In the genomic region with DNA sequence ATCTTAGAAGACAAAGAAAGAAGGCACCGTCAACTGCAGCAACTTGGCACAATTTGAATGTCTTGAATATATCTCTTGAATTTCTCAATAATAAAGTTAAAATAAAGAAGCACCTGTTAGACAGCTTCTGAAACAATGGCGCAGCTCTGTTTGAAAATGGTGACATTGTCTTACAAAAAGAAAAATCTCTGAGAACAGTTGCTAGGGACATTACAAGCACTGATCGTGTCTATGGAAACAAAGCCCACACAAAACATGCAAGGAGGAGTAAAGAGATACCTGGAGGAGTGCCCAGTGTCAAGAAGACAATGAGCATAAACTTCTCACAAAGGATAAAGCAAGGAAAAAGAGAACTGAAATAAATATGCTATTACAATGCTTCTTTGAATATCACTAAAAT, we compare ENCODE assay signal across 24 mouse cellular contexts.
"Had no signal": no experiment of that assay in that cellular context is flagged by ENCODE, and none has a peak within 500 bp of the region (broad histone marks: within the 10 kb centered on the region; RNA-seq: fewer than 3 reads in every experiment).

No protein-coding gene starts in this region.

- H3K4me1 ChIP-seq: intestine, embryonic 15.5 days; kidney, embryonic 15.5 days; limb, embryonic 10.5 days; limb, embryonic 13.5 days; liver, embryonic 12.5 days; liver, embryonic 15.5 days; lung, embryonic 15.5 days; megakaryocyte, embryonic 14.5 days; midbrain, embryonic 10.5 days; neural tube, embryonic 12.5 days; neural tube, embryonic 15.5 days had no signal

- ATAC-seq: intestine, embryonic 15.5 days; liver, embryonic 12.5 days had no signal

- H3K9me3 ChIP-seq: intestine, embryonic 15.5 days; kidney, embryonic 15.5 days; limb, embryonic 10.5 days; limb, embryonic 13.5 days; liver, embryonic 12.5 days; liver, embryonic 15.5 days; lung, embryonic 15.5 days; midbrain, embryonic 10.5 days; neural tube, embryonic 12.5 days; neural tube, embryonic 15.5 days had no signal

- H3K36me3 ChIP-seq: intestine, embryonic 15.5 days; kidney, embryonic 15.5 days; limb, embryonic 10.5 days; limb, embryonic 13.5 days; liver, embryonic 12.5 days; liver, embryonic 15.5 days; lung, embryonic 15.5 days; midbrain, embryonic 10.5 days; neural tube, embryonic 12.5 days; neural tube, embryonic 15.5 days had no signal

- H3K4me2 ChIP-seq: intestine, embryonic 15.5 days; kidney, embryonic 15.5 days; limb, embryonic 13.5 days; liver, embryonic 12.5 days; liver, embryonic 15.5 days; lung, embryonic 15.5 days; neural tube, embryonic 12.5 days; neural tube, embryonic 15.5 days had no signal

- DNase-seq: kidney, adult 11 months; kidney, adult 8-10 months; kidney, postnatal 25 days; liver; lung, adult 18-20 months; lung, postnatal 10 days; lung, postnatal 36 days; midbrain, embryonic 14.5 days; retina, postnatal 1 day; right cerebral cortex, postnatal 4 days; thymus, postnatal 25 days had no signal

- H3K27ac ChIP-seq: intestine, embryonic 15.5 days; kidney, embryonic 15.5 days; layer of hippocampus, adult 2 months; limb, embryonic 10.5 days; limb, embryonic 13.5 days; liver, embryonic 12.5 days; liver, embryonic 15.5 days; lung, embryonic 15.5 days; midbrain, embryonic 10.5 days; neural tube, embryonic 12.5 days; neural tube, embryonic 15.5 days; stomach, postnatal 0 days had no signal

- H3K9ac ChIP-seq: intestine, embryonic 15.5 days; kidney, embryonic 15.5 days; limb, embryonic 13.5 days; liver, embryonic 12.5 days; liver, embryonic 15.5 days; lung, embryonic 15.5 days; neural tube, embryonic 12.5 days; neural tube, embryonic 15.5 days had no signal

- H3K27me3 ChIP-seq: intestine, embryonic 15.5 days; kidney, embryonic 15.5 days; limb, embryonic 13.5 days; liver, embryonic 12.5 days; liver, embryonic 15.5 days; lung, embryonic 15.5 days; megakaryocyte, embryonic 14.5 days; neural tube, embryonic 12.5 days; neural tube, embryonic 15.5 days had no signal

- H3K4me3 ChIP-seq: intestine, embryonic 15.5 days; kidney, embryonic 15.5 days; layer of hippocampus, adult 2 months; limb, embryonic 10.5 days; limb, embryonic 13.5 days; liver, embryonic 12.5 days; liver, embryonic 15.5 days; lung, embryonic 15.5 days; megakaryocyte, embryonic 14.5 days; midbrain, embryonic 10.5 days; neural tube, embryonic 12.5 days; neural tube, embryonic 15.5 days had no signal
